ENCODE assay signal across 11 mouse cellular contexts in genomic region chr8:121636180-121636579, GRCm38 (mm10). TPM values are rescaled to one million over a fixed set of nuclear protein-coding genes. Genes with fewer than 3 reads are reported as not detected.
DNase-seq lines count a peak whose midpoint lies in the region; ATAC-seq lines count a peak whose summit lies in the region.
"Had no signal": no experiment of that assay in that cellular context is flagged by ENCODE, and none has a peak within 500 bp of the region (broad histone marks: within the 10 kb centered on the region; RNA-seq: fewer than 3 reads in every experiment).

No protein-coding gene starts in this region.

- H3K9me3 ChIP-seq in heart, embryonic 10.5 days: no peaks in the 10 kb centered on the region
- H3K9me3 ChIP-seq in kidney, embryonic 16.5 days (ENCODE audit: low read length): no peaks in the 10 kb centered on the region
- H3K9me3 ChIP-seq in neural tube, embryonic 15.5 days (replicated peaks): no peaks in the 10 kb centered on the region
- H3K9me3 ChIP-seq: hindbrain, embryonic 12.5 days; megakaryocyte, embryonic 14.5 days had no signal

- no peak overlapping the region for H3K4me2 ChIP-seq in kidney, embryonic 16.5 days (replicated peaks; ENCODE audit: low read depth, low read length)
- H3K4me2 ChIP-seq in neural tube, embryonic 15.5 days: no peak overlapping the region
- H3K4me2 ChIP-seq: hindbrain, embryonic 12.5 days had no signal

- no peak overlapping the region for H3K9ac ChIP-seq in kidney, embryonic 16.5 days (replicated peaks; ENCODE audit: low read length)
- no peak overlapping the region for H3K9ac ChIP-seq in neural tube, embryonic 15.5 days (replicated peaks)
- H3K9ac ChIP-seq: hindbrain, embryonic 12.5 days had no signal

- H3K27me3 ChIP-seq in heart, embryonic 10.5 days (ENCODE audit: insufficient read depth, poor library complexity, severe bottlenecking): no peaks in the 10 kb centered on the region
- no peaks in the 10 kb centered on the region for H3K27me3 ChIP-seq in kidney, embryonic 16.5 days (ENCODE audit: insufficient read depth, low read length)
- H3K27me3 ChIP-seq in neural tube, embryonic 15.5 days (replicated peaks): no peaks in the 10 kb centered on the region
- H3K27me3 ChIP-seq: hindbrain, embryonic 12.5 days had no signal

- H3K4me1 ChIP-seq in heart, embryonic 10.5 days: peaks cover 75% of the 10 kb centered on the region
- H3K4me1 ChIP-seq in kidney, embryonic 16.5 days (ENCODE audit: insufficient read depth, low read length): peaks cover 41% of the 10 kb centered on the region
- H3K4me1 ChIP-seq in neural tube, embryonic 15.5 days: peaks cover 61% of the 10 kb centered on the region

- H3K27ac ChIP-seq in heart, embryonic 10.5 days: peak overlapping the region; percentile 42; the same call in 1 of the 2 replicates
- H3K27ac ChIP-seq in kidney, embryonic 16.5 days (ENCODE audit: low read length): peak overlapping the region; percentile 11; the same call in 1 of the 2 replicates
- H3K27ac ChIP-seq in neural tube, embryonic 15.5 days (replicated peaks): 0 out of 2 replicates have a peak overlapping the region, but pooled peaks have one; percentile 5
- H3K27ac ChIP-seq: hindbrain, embryonic 12.5 days had no signal

- no peak for ATAC-seq in kidney, embryonic 16.5 days (ENCODE audit: low FRiP score, low TSS enrichment)
- no peak for ATAC-seq in neural tube, embryonic 15.5 days (ENCODE audit: low FRiP score)
- no peak for ATAC-seq in cerebellum, adult (ENCODE audit: insufficient number of reproducible peaks, low FRiP score, low TSS enrichment)

- DNase-seq in heart, embryonic 10.5 days (ENCODE audit: low spot score): no peak
- DNase-seq in heart, adult 9 months (ENCODE audit: low spot score in 2 of 2): no peak
- DNase-seq in kidney, adult 8-10 months: no peak
- DNase-seq in right cerebral cortex, postnatal 25 days: peak; percentile 29
- no peak for DNase-seq in right cerebral cortex, postnatal 14 days
- DNase-seq: cerebellum, adult 18-20 months had no signal

- peaks cover 8% of the 10 kb centered on the region; the same call in 1 of the 2 replicates for H3K36me3 ChIP-seq in heart, embryonic 10.5 days
- H3K36me3 ChIP-seq in kidney, embryonic 16.5 days (ENCODE audit: insufficient read depth, low read length): no peaks in the 10 kb centered on the region
- H3K36me3 ChIP-seq in neural tube, embryonic 15.5 days: no peaks in the 10 kb centered on the region

- WGBS in heart, embryonic 10.5 days: 76% methylated on average over 8 of the region's 8 CpGs
- 80% methylated on average over 8 of the region's 8 CpGs for WGBS in kidney, embryonic 16.5 days
- 82% methylated on average over 8 of the region's 8 CpGs for WGBS in neural tube, embryonic 15.5 days

- H3K4me3 ChIP-seq in heart, embryonic 10.5 days: no peak overlapping the region
- no peak overlapping the region for H3K4me3 ChIP-seq in kidney, embryonic 16.5 days (ENCODE audit: low read length)
- H3K4me3 ChIP-seq in neural tube, embryonic 15.5 days (replicated peaks): no peak overlapping the region
- H3K4me3 ChIP-seq: hindbrain, embryonic 12.5 days had no signal

RNA-seq across cellular contexts. Expression of gene Zcchc14, which starts 16.5 kb away (rescaled TPM):
- 7.8 and 10.9 TPM in 2 replicates for polyA plus RNA-seq in heart, embryonic 10.5 days (2016; fragmentation: Nextera tagmentation; extraction: Ambion mirVana)
- polyA plus RNA-seq in kidney, embryonic 16.5 days (2015; fragmentation: Nextera tagmentation; extraction: Ambion mirVana): 16.4 and 17.8 TPM in 2 replicates
- polyA plus RNA-seq in neural tube, embryonic 15.5 days (2015; fragmentation: Nextera tagmentation; extraction: Ambion mirVana): 16.7 and 21.3 TPM in 2 replicates

RNA-seq across cellular contexts. Expression of gene Map1lc3b, which starts 46.0 kb away (rescaled TPM):
- polyA plus RNA-seq in heart, embryonic 10.5 days (2016; fragmentation: Nextera tagmentation; extraction: Ambion mirVana): 167 and 170 TPM in 2 replicates
- polyA plus RNA-seq in kidney, embryonic 16.5 days (2015; fragmentation: Nextera tagmentation; extraction: Ambion mirVana): 201 and 211 TPM in 2 replicates
- polyA plus RNA-seq in neural tube, embryonic 15.5 days (2015; fragmentation: Nextera tagmentation; extraction: Ambion mirVana): 315 and 351 TPM in 2 replicates

RNA-seq across cellular contexts. Expression of gene Fbxo31, which starts 57.6 kb away (rescaled TPM):
- 10.9 and 17.0 TPM in 2 replicates for polyA plus RNA-seq in heart, embryonic 10.5 days (2016; fragmentation: Nextera tagmentation; extraction: Ambion mirVana)
- 14.7 and 16.2 TPM in 2 replicates for polyA plus RNA-seq in kidney, embryonic 16.5 days (2015; fragmentation: Nextera tagmentation; extraction: Ambion mirVana)
- 38.3 and 44.2 TPM in 2 replicates for polyA plus RNA-seq in neural tube, embryonic 15.5 days (2015; fragmentation: Nextera tagmentation; extraction: Ambion mirVana)
